15 mouse cellular contexts compared by ENCODE assay signal in genomic region chr13:8050930-8051495, GRCm38 (mm10).
"Had no signal": no experiment of that assay in that cellular context is flagged by ENCODE, and none has a peak within 500 bp of the region (broad histone marks: within the 10 kb centered on the region; RNA-seq: fewer than 3 reads in every experiment).

No protein-coding gene starts in this region.

- H3K4me3 ChIP-seq: neural tube, embryonic 15.5 days; stomach, embryonic 15.5 days had no signal

- DNase-seq: retina, postnatal 1 day; right cerebral cortex, adult 18-20 months; right cerebral cortex, postnatal 14 days; right cerebral cortex, postnatal 25 days; right cerebral cortex, postnatal 4 days; spleen, adult 18-20 months; thymus, adult 18-20 months; thymus, adult 2 months; thymus, postnatal 14 days; thymus, postnatal 25 days; thymus, postnatal 36 days; thymus, postnatal 4 days had no signal

- H3K9me3 ChIP-seq: neural tube, embryonic 15.5 days; stomach, embryonic 15.5 days had no signal

- H3K27me3 ChIP-seq: neural tube, embryonic 15.5 days; stomach, embryonic 15.5 days had no signal

- H3K4me1 ChIP-seq: neural tube, embryonic 15.5 days; stomach, embryonic 15.5 days had no signal

- H3K9ac ChIP-seq: neural tube, embryonic 15.5 days; stomach, embryonic 15.5 days had no signal

- H3K36me3 ChIP-seq: neural tube, embryonic 15.5 days; stomach, embryonic 15.5 days had no signal

- H3K27ac ChIP-seq: neural tube, embryonic 15.5 days; stomach, embryonic 15.5 days; stomach, postnatal 0 days had no signal

- H3K4me2 ChIP-seq: neural tube, embryonic 15.5 days; stomach, embryonic 15.5 days had no signal
